Comparison of ENCODE assay signal across 8 mouse cellular contexts in genomic region chr14:118131931-118132641, GRCm38 (mm10). TPM values are rescaled to one million over a fixed set of nuclear protein-coding genes. Genes with fewer than 3 reads are reported as not detected.
A peak's percentile ranks its signal among the peaks of the same experiment; 100 is the strongest.
DNase-seq lines count a peak whose midpoint lies in the region; ATAC-seq and TF ChIP-seq lines count a peak whose summit lies in the region.

No protein-coding gene starts in this region.

- H3K79me2 ChIP-seq in heart, adult 2 months (replicated peaks; ENCODE audit: control insufficient read depth, insufficient read depth, low read length) = 0 out of 2 replicates have a peak, but pooled peaks cover 1% of the 10 kb centered on the region

- H3K27ac ChIP-seq in heart, adult 2 months = peak overlapping the region; percentile 88
- no peak overlapping the region for H3K27ac ChIP-seq in ES-Bruce4 (ENCODE audit: insufficient read depth, low read length)
- peak overlapping the region; percentile 89 for H3K27ac ChIP-seq in hindbrain, embryonic 10.5 days

- H3K27me3 ChIP-seq in heart, adult 2 months (ENCODE audit: control insufficient read depth, insufficient read depth, low read length) = no peaks in the 10 kb centered on the region
- H3K27me3 ChIP-seq in ES-Bruce4 (ENCODE audit: control insufficient read depth, insufficient read depth, low read length, poor library complexity, severe bottlenecking) = no peaks in the 10 kb centered on the region
- H3K27me3 ChIP-seq in hindbrain, embryonic 10.5 days (ENCODE audit: insufficient read depth, poor library complexity, severe bottlenecking) = peaks cover 12% of the 10 kb centered on the region; the same call in 1 of the 2 replicates

- TF ChIP-seq EP300 in heart, adult 2 months (IDR thresholded peaks at IDR 0.05; ENCODE audit: insufficient read depth, low read depth, low read length) = no peak
- TF ChIP-seq EP300 in ES-Bruce4 (IDR thresholded peaks at IDR 0.05; ENCODE audit: insufficient read depth, low read depth, low read length) = no peak

- H3K4me1 ChIP-seq in heart, adult 2 months (ENCODE audit: control insufficient read depth, insufficient read depth, low read length) = peaks cover 4% of the 10 kb centered on the region
- no peaks in the 10 kb centered on the region for H3K4me1 ChIP-seq in ES-Bruce4 (ENCODE audit: control insufficient read depth, insufficient read depth, low read length)
- peaks cover 32% of the 10 kb centered on the region for H3K4me1 ChIP-seq in hindbrain, embryonic 10.5 days (replicated peaks)

- no peak for TF ChIP-seq POLR2A in heart, adult 2 months (IDR thresholded peaks at IDR 0.05; ENCODE audit: insufficient read depth, low read depth, low read length)
- no peak for TF ChIP-seq POLR2A in ES-Bruce4 (IDR thresholded peaks at IDR 0.05; ENCODE audit: insufficient read depth, low read length)

- peak; percentile 29 for ATAC-seq in megakaryocyte, adult 5-6 weeks (ENCODE audit: poor library complexity, severe bottlenecking)

- no peaks in the 10 kb centered on the region for H3K36me3 ChIP-seq in heart, adult 2 months (ENCODE audit: control insufficient read depth, insufficient read depth, low read length)
- peaks cover 3% of the 10 kb centered on the region for H3K36me3 ChIP-seq in ES-Bruce4 (ENCODE audit: control insufficient read depth, insufficient read depth, low read length, poor library complexity, severe bottlenecking)
- H3K36me3 ChIP-seq in hindbrain, embryonic 10.5 days = peaks cover 31% of the 10 kb centered on the region

- intact Hi-C loops in heart, adult 2 months (cut with DNase I) = loop anchor here (1.0 kb wide), 1 partner anchor 43 kb away; no protein-coding TSS in a partner anchor

- no peak for TF ChIP-seq CTCF in heart, adult 2 months (IDR thresholded peaks at IDR 0.05)
- TF ChIP-seq CTCF in ES-Bruce4 (IDR thresholded peaks at IDR 0.05; ENCODE audit: low read depth, low read length) = no peak

- H3K4me3 ChIP-seq in heart, adult 2 months = peak overlapping the region; percentile 67
- H3K4me3 ChIP-seq in ES-Bruce4 (ENCODE audit: low read depth, low read length) = peak overlapping the region; percentile 86
- H3K4me3 ChIP-seq in hindbrain, embryonic 10.5 days = peak overlapping the region; percentile 84

- H3K9ac ChIP-seq in heart, adult 2 months (ENCODE audit: low read depth, low read length) = peak overlapping the region; percentile 63
- H3K9ac ChIP-seq in ES-Bruce4 (ENCODE audit: low read depth, poor library complexity, severe bottlenecking) = peak overlapping the region; percentile 62

- DNase-seq in heart, adult 2 months = no peak
- no peak for DNase-seq in heart, postnatal 4 days
- no peak for DNase-seq in hindbrain, embryonic 10.5 days (ENCODE audit: low spot score)
- no peak for DNase-seq in urinary bladder, postnatal 10 days (ENCODE audit: low spot score)
- no peak for DNase-seq in frontal cortex, adult 2 months (ENCODE audit: extremely low spot score in 1 of 2, low spot score in 1 of 2)
- no peak for DNase-seq in adrenal gland, postnatal 4 days (ENCODE audit: low spot score in 2 of 2)

- H3K9me3 ChIP-seq in ES-Bruce4 (replicated peaks; ENCODE audit: control insufficient read depth, insufficient read depth, low read length, poor library complexity, severe bottlenecking) = no peaks in the 10 kb centered on the region
- no peaks in the 10 kb centered on the region for H3K9me3 ChIP-seq in hindbrain, embryonic 10.5 days

- WGBS in heart, adult 2 months = 8% methylated on average over 21 of the region's 21 CpGs
- WGBS in hindbrain, embryonic 10.5 days = 13% methylated on average over 21 of the region's 21 CpGs

RNA-seq across cellular contexts. Expression of gene Tgds, which starts 0.5 kb away (rescaled TPM):
- total RNA-seq in heart, adult 2 months (2021) = 10 to 100 TPM in 1 of 2 experiments, 1 to 10 TPM in 1; 8.7 to 10.3 TPM
- 6.4 and 11.4 TPM in 2 replicates for polyA plus RNA-seq in heart, adult 2 months (2012; rRNA removed)
- 10 to 100 TPM; 11.8 to 13.9 TPM for total RNA-seq in heart, postnatal 4 days (2021)
- 34.5 and 34.9 TPM in 2 replicates for polyA plus RNA-seq in ES-Bruce4 (2011; ENCODE audit: insufficient read depth, insufficient read length, low read depth, missing spikeins)
- 29.4 and 32.3 TPM in 2 replicates for polyA plus RNA-seq in hindbrain, embryonic 10.5 days (2016; fragmentation: Nextera tagmentation; extraction: Ambion mirVana)
- total RNA-seq in megakaryocyte, adult 5-6 weeks (2015) = 16.7 and 24.5 TPM in 2 replicates
- 20.3 and 20.5 TPM in 2 replicates for total RNA-seq in megakaryocyte, adult 5-6 weeks (2017)
- 9.6 and 10.2 TPM in 2 replicates for polyA plus RNA-seq in frontal cortex, adult 2 months (2012; rRNA removed)
- 10 to 100 TPM; 28.6 to 31.1 TPM for total RNA-seq in adrenal gland, postnatal 4 days (2021)

RNA-seq across cellular contexts. Expression of gene Gpr180, which starts 4.9 kb away (rescaled TPM):
- 10 to 100 TPM; 19.9 TPM for total RNA-seq in heart, adult 2 months (2021)
- polyA plus RNA-seq in heart, adult 2 months (2012; rRNA removed) = 25.8 and 35.2 TPM in 2 replicates
- 10 to 100 TPM; 29.2 to 32.8 TPM for total RNA-seq in heart, postnatal 4 days (2021)
- polyA plus RNA-seq in ES-Bruce4 (2011; ENCODE audit: insufficient read depth, insufficient read length, low read depth, missing spikeins) = 17.3 and 17.9 TPM in 2 replicates
- polyA plus RNA-seq in hindbrain, embryonic 10.5 days (2016; fragmentation: Nextera tagmentation; extraction: Ambion mirVana) = 37.2 and 39.8 TPM in 2 replicates
- total RNA-seq in megakaryocyte, adult 5-6 weeks (2015) = 8.5 and 10.8 TPM in 2 replicates
- 7.2 and 7.8 TPM in 2 replicates for total RNA-seq in megakaryocyte, adult 5-6 weeks (2017)
- polyA plus RNA-seq in frontal cortex, adult 2 months (2012; rRNA removed) = 26.8 and 26.9 TPM in 2 replicates
- total RNA-seq in adrenal gland, postnatal 4 days (2021) = 10 to 100 TPM; 30.7 to 31.3 TPM
